Mouse (Mus musculus) gastrocnemius, postnatal 36 days (tissue): ENCODE data around the gene Rnf213. TPM values are rescaled to one million over a fixed set of nuclear protein-coding genes. Genes with fewer than 3 reads are reported as not detected.

Experiments used
- DNase-seq, 2 experiments: peaks; one replicate each; pipeline ENCODE4 v3.0.0; 2022
- intact Hi-C: fragments of 180-260 bp; cut with DNase I; formaldehyde crosslinking; loops from one replicate; pipeline ENCODE4 v1.15.1; 2025
- long read RNA-seq, 2 experiments: library from polyadenylated mRNA; stranded (forward); transcript quantifications; one replicate each; pipeline ENCODE4 v2.0.0; 2021
- total RNA-seq, 2 experiments: library from RNA; stranded (reverse); gene quantifications; 2 replicates each; pipeline ENCODE4 v1.2.3; 2021

Gene Rnf213
- total RNA-seq: 1 to 10 TPM; 4.6 to 4.9 TPM
- long read RNA-seq, experiment 1, partial matches to known transcripts: 0 of 1 reads
- long read RNA-seq, experiment 1, other reads (novel, unspliced or antisense): 1 of 1 reads
- long read RNA-seq, experiment 2, partial matches to known transcripts: 2 of 4 reads
- long read RNA-seq, experiment 2, other reads (novel, unspliced or antisense): 2 of 4 reads

GRCm38 (mm10) chr11:119392800-119393482 lies at the start of gene Rnf213:
Gene Rnf213 (plus strand): TSS chr11:119393100.
- peak; percentile 39 to 58 for DNase-seq
- intact Hi-C loops: no loop called here

GRCm38 (mm10) chr11:119344178-119344577 lies 48.7 kb upstream of the Rnf213 start:
- DNase-seq: no peak
- intact Hi-C loops: no loop called here

- no peak for DNase-seq
- intact Hi-C loops: no loop called here
Measured at GRCm38 (mm10) chr11:119344865-119345264, 48.0 kb upstream of the Rnf213 start.

- intact Hi-C loops: no loop called here
- no peak for DNase-seq
Measured at GRCm38 (mm10) chr11:119347125-119347524, 45.8 kb upstream of the Rnf213 start.

- intact Hi-C loops: no loop called here
Measured at GRCm38 (mm10) chr11:119352113-119352512, 40.8 kb upstream of the Rnf213 start.

GRCm38 (mm10) chr11:119353946-119354345 lies 39.0 kb upstream of the Rnf213 start:
- DNase-seq: no peak
- intact Hi-C loops: no loop called here

More at GRCm38 (mm10) chr11:119352113-119352512, 40.8 kb upstream of the Rnf213 start:
- no peak for DNase-seq

GRCm38 (mm10) chr11:119354798-119355442 lies 38.0 kb upstream of the Rnf213 start:
- peak in 1 of 2 experiments; percentile 38 for DNase-seq
- intact Hi-C loops: no loop called here

GRCm38 (mm10) chr11:119355443-119356385 lies 37.2 kb upstream of the Rnf213 start, which contains the start of the genes Sgsh and Slc26a11:
Gene Sgsh (minus strand): TSS chr11:119355536.
Gene Slc26a11 (plus strand): TSS chr11:119355557.
- intact Hi-C loops: no loop called here
- peak; percentile 84 to 89 for DNase-seq

- intact Hi-C loops: no loop called here
- no peak for DNase-seq
Measured at GRCm38 (mm10) chr11:119359089-119359488, 33.8 kb upstream of the Rnf213 start.

- intact Hi-C loops: loop anchor here (2.0 to 5.0 kb wide), 2 partner anchors 24 to 61 kb away; partner anchors contain the start of gene Eif4a3
- no peak for DNase-seq
Measured at GRCm38 (mm10) chr11:119362769-119363533, 29.9 kb upstream of the Rnf213 start.

- DNase-seq: peak; percentile 51 to 62
- intact Hi-C loops: loop anchor here (2.0 to 5.0 kb wide), 2 partner anchors 25 to 61 kb away; partner anchors contain the start of gene Eif4a3
Measured at GRCm38 (mm10) chr11:119363534-119364145, 29.3 kb upstream of the Rnf213 start.

GRCm38 (mm10) chr11:119375425-119375824 lies 17.5 kb upstream of the Rnf213 start:
- no peak for DNase-seq
- intact Hi-C loops: no loop called here

GRCm38 (mm10) chr11:119377326-119377725 lies 15.6 kb upstream of the Rnf213 start:
- intact Hi-C loops: no loop called here
- no peak for DNase-seq

- intact Hi-C loops: no loop called here
- no peak for DNase-seq
Measured at GRCm38 (mm10) chr11:119378551-119378950, 14.3 kb upstream of the Rnf213 start.

- intact Hi-C loops: no loop called here
- DNase-seq: no peak
Measured at GRCm38 (mm10) chr11:119381631-119382337, 11.1 kb upstream of the Rnf213 start.

GRCm38 (mm10) chr11:119382338-119382850 lies 10.5 kb upstream of the Rnf213 start:
- DNase-seq: no peak
- intact Hi-C loops: no loop called here

- DNase-seq: no peak
- intact Hi-C loops: no loop called here
Measured at GRCm38 (mm10) chr11:119384904-119385303, 8.0 kb upstream of the Rnf213 start.

- intact Hi-C loops: no loop called here
- no peak for DNase-seq
Measured at GRCm38 (mm10) chr11:119386306-119386705, 6.6 kb upstream of the Rnf213 start.
